Mouse (Mus musculus) embryonic stem cell, embryonic (primary cell): ENCODE results near the gene Myl12a.

Source experiments
- CTCF ChIA-PET, 4 experiments: fragments of 300-600 bp in 2 of 4; fragments of 350-600 bp in 2 of 4; sonication (Branson Sonifier 250); formaldehyde crosslinking; loops; one replicate each; lab custom pipeline; 2022; ENCODE audit warnings: inconsistent platforms in 2 of 4; lab: Charles Lee
- POLR2A ChIA-PET, 4 experiments: fragments of 300-600 bp in 2 of 4; fragments of 350-600 bp in 2 of 4; sonication (Branson Sonifier 250); formaldehyde crosslinking; loops; one replicate each; lab custom pipeline; 2022; ENCODE audit warnings: antibody characterized with exemption in 4 of 4, inconsistent platforms in 1 of 4; lab: Charles Lee

Gene Myl12a

DNA sequence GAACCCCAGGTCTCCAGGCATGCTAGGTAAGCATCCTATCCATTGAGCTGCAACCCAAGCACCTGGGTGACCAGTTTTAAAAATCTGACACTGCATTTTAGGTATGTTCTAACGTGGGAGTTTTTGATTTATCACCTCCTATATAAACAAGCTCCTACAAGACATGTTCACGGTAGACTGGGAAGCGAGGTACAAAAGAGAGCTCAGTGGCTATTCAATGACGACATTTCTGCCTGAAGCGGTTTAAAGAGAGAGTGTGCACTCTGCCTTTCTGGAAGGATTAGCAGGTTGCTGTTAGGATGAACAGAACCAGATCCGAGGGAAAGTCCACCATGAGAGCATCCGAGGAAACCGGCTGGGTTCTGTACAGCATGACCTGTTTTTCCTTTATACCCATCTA, 54.0 kb downstream of the Myl12a start:
- ChIA-PET POLR2A (interaction anchor here in 2 of 4 experiments (0.7 to 1.0 kb wide), 3 partner anchors 9 to 99 kb away, joined by 3 to 6 read pairs (median 3); no protein-coding TSS in a partner anchor), CTCF (no interaction called here)

DNA sequence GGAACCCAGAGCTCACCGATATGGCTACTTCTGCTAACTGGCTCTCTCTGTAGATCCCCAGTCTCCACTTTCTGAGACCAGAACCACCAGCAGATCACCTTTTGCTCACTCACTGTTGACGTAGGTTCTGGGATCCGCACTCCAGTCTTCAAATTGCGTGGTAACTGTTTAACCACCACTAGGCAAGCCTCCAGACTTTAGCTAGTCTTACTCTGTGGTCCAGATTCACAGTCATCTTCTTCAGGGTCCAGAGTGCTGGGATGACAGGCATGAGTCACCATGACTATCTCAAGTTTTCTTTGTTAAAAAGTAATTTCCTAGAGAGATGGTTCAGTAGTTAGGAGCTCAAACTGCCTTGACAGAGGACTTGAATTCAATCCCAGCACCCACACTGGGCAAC, 58.9 kb downstream of the Myl12a start:
- POLR2A ChIA-PET = no interaction called here
- CTCF ChIA-PET = interaction anchor here in 1 of 4 experiments (0.6 kb wide), 1 partner anchor 218 kb away, joined by 3 read pairs; no protein-coding TSS in a partner anchor
